Mouse (Mus musculus) embryonic facial prominence, embryonic 10.5 days (tissue): ENCODE results near the gene Mtg2. TPM values are rescaled to one million over a fixed set of nuclear protein-coding genes. Genes with fewer than 3 reads are reported as not detected.

ENCODE experiments used
- DNase-seq: peaks from one replicate; pipeline ENCODE4 v3.0.0-alpha.2; 2017; ENCODE audit warnings: low spot score
- H3K27ac ChIP-seq: fragments of 300-500 bp; sonication (generic); replicated peaks from 2 replicates; pipeline ENCODE4 v1.5.1; 2016; ENCODE audit warnings: mild to moderate bottlenecking
- H3K27me3 ChIP-seq: fragments of 300-500 bp; sonication (generic); replicated peaks from 2 replicates; pipeline ENCODE4 v1.6.1; 2016; ENCODE audit warnings: low read depth, mild to moderate bottlenecking; ENCODE audit not compliant: poor library complexity, severe bottlenecking
- H3K36me3 ChIP-seq: fragments of 300-500 bp; sonication (generic); replicated peaks from 2 replicates; pipeline ENCODE4 v1.6.1; 2016; ENCODE audit warnings: mild to moderate bottlenecking, moderate library complexity
- H3K4me1 ChIP-seq: fragments of 300-500 bp; sonication (generic); 2 replicates; pipeline ENCODE4 v1.6.1; 2016
- H3K4me3 ChIP-seq: fragments of 300-500 bp; sonication (generic); 2 replicates; pipeline ENCODE4 v1.5.1; 2016; ENCODE audit warnings: mild to moderate bottlenecking, moderate library complexity
- H3K9me3 ChIP-seq: fragments of 300-500 bp; sonication (generic); 2 replicates; pipeline ENCODE4 v1.6.1; 2016; ENCODE audit warnings: mild to moderate bottlenecking
- whole genome bisulfite sequencing: fragments of 180-500 bp; shearing (Covaris S2); methylation state at CpG from one replicate; pipeline ENCODE4 v1.1.7; 2016; 5-methylcytosine and 5-hydroxymethylcytosine counted together
- polyA plus RNA-seq: library from polyadenylated mRNA; unstranded; fragments of >200 nt; fragmentation: Nextera tagmentation; extraction: Ambion mirVana; gene quantifications from 2 replicates; pipeline ENCODE4 v1.2.1, GENCODE M21; 2016

Mtg2 gene
- 31.3 and 33.0 TPM in 2 replicates for polyA plus RNA-seq

- H3K27ac ChIP-seq: peak within 1 kb of the TSS; percentile 88
- peak; percentile 95 for DNase-seq
- 6% methylated on average over 58 of the region's 58 CpGs for WGBS
These were observed at the start of gene Mtg2 for GRCm38 (mm10) chr2:180070481-180071453. Gene Mtg2, plus strand, starts transcription at chr2:180070588.

GRCm38 (mm10) chr2:180020919-180021318 is 49.5 kb upstream of the Mtg2 start:
- no peak overlapping the region for H3K4me3 ChIP-seq
- H3K27me3 ChIP-seq: peaks cover 43% of the 10 kb centered on the region
- no peaks in the 10 kb centered on the region for H3K36me3 ChIP-seq
- 84% methylated on average over 8 of the region's 8 CpGs for WGBS
- no peaks in the 10 kb centered on the region for H3K9me3 ChIP-seq
- DNase-seq: no peak
- no peak overlapping the region for H3K27ac ChIP-seq
- H3K4me1 ChIP-seq: peaks cover 22% of the 10 kb centered on the region

More at GRCm38 (mm10) chr2:180070481-180071453, at the start of gene Mtg2:
- no peaks in the 10 kb centered on the region; the same call in 1 of the 2 replicates for H3K9me3 ChIP-seq
- H3K36me3 ChIP-seq: peaks cover 45% of the 10 kb centered on the region
- no peaks in the 10 kb centered on the region for H3K27me3 ChIP-seq
- peak within 1 kb of the TSS; percentile 85 for H3K4me3 ChIP-seq
- H3K4me1 ChIP-seq: peaks cover 14% of the 10 kb centered on the region

- Histone ChIP-seq H3K9me3 (no peaks in the 10 kb centered on the region), H3K36me3 (peaks cover 15% of the 10 kb centered on the region), H3K27ac (no peak overlapping the region), H3K4me1 (peaks cover 30% of the 10 kb centered on the region), H3K4me3 (no peak overlapping the region), H3K27me3 (peaks cover 43% of the 10 kb centered on the region)
- DNase-seq: no peak
- WGBS: 60% methylated on average over 6 of the region's 6 CpGs
These were observed 47.6 kb upstream of the Mtg2 start for GRCm38 (mm10) chr2:180022751-180023150.

GRCm38 (mm10) chr2:180024401-180025098 is 45.8 kb upstream of the Mtg2 start, which contains the start of gene Lsm14b:
Gene Lsm14b, plus strand, starts transcription at chr2:180024987.
- H3K4me1 ChIP-seq: peaks cover 46% of the 10 kb centered on the region
- H3K4me3 ChIP-seq: peak within 1 kb of the TSS; percentile 100
- DNase-seq: peak; percentile 100
- H3K9me3 ChIP-seq: no peaks in the 10 kb centered on the region
- under 1% methylated on average over 80 of the region's 80 CpGs for WGBS
- peaks cover 33% of the 10 kb centered on the region for H3K36me3 ChIP-seq
- H3K27me3 ChIP-seq: peaks cover 31% of the 10 kb centered on the region
- peak within 1 kb of the TSS; percentile 97 for H3K27ac ChIP-seq

GRCm38 (mm10) chr2:180025135-180025860 is 45.1 kb upstream of the Mtg2 start:
- Histone ChIP-seq H3K4me1 (peaks cover 46% of the 10 kb centered on the region), H3K27me3 (peaks cover 31% of the 10 kb centered on the region), H3K4me3 (peak overlapping the region; percentile 100), H3K9me3 (no peaks in the 10 kb centered on the region), H3K27ac (peak overlapping the region; percentile 97), H3K36me3 (peaks cover 41% of the 10 kb centered on the region)
- under 1% methylated on average over 84 of the region's 84 CpGs for WGBS
- peak; percentile 54 for DNase-seq

GRCm38 (mm10) chr2:180025861-180026200 is 44.6 kb upstream of the Mtg2 start:
- peaks cover 46% of the 10 kb centered on the region for H3K4me1 ChIP-seq
- H3K4me3 ChIP-seq: peak overlapping the region; percentile 100
- peaks cover 28% of the 10 kb centered on the region for H3K27me3 ChIP-seq
- peaks cover 46% of the 10 kb centered on the region for H3K36me3 ChIP-seq
- 9% methylated on average over 6 of the region's 6 CpGs for WGBS
- DNase-seq: no peak
- no peaks in the 10 kb centered on the region for H3K9me3 ChIP-seq
- H3K27ac ChIP-seq: peak overlapping the region; percentile 97

GRCm38 (mm10) chr2:180027768-180028167 is 42.6 kb upstream of the Mtg2 start:
- Histone ChIP-seq H3K4me1 (peaks cover 46% of the 10 kb centered on the region), H3K9me3 (no peaks in the 10 kb centered on the region), H3K27me3 (peaks cover 10% of the 10 kb centered on the region), H3K36me3 (peaks cover 66% of the 10 kb centered on the region), H3K4me3 (peak overlapping the region; percentile 100), H3K27ac (no peak overlapping the region)
- DNase-seq: no peak
- 86% methylated on average over 9 of the region's 9 CpGs for WGBS

- H3K27me3 ChIP-seq: no peaks in the 10 kb centered on the region
- H3K36me3 ChIP-seq: peaks cover 100% of the 10 kb centered on the region
- H3K4me3 ChIP-seq: no peak overlapping the region
- peaks cover 44% of the 10 kb centered on the region for H3K4me1 ChIP-seq
- DNase-seq: no peak
- no peak overlapping the region for H3K27ac ChIP-seq
- H3K9me3 ChIP-seq: no peaks in the 10 kb centered on the region
- WGBS: 94% methylated on average over 6 of the region's 6 CpGs
These were observed 39.1 kb upstream of the Mtg2 start for GRCm38 (mm10) chr2:180031270-180031669.

GRCm38 (mm10) chr2:180032925-180033324 is 37.5 kb upstream of the Mtg2 start:
- peaks cover 28% of the 10 kb centered on the region for H3K4me1 ChIP-seq
- no peak overlapping the region for H3K4me3 ChIP-seq
- 90% methylated on average over 3 of the region's 3 CpGs for WGBS
- no peak for DNase-seq
- no peaks in the 10 kb centered on the region for H3K9me3 ChIP-seq
- H3K36me3 ChIP-seq: peaks cover 100% of the 10 kb centered on the region
- no peaks in the 10 kb centered on the region for H3K27me3 ChIP-seq
- no peak overlapping the region for H3K27ac ChIP-seq

- H3K27ac ChIP-seq: no peak overlapping the region
- H3K4me1 ChIP-seq: peaks cover 17% of the 10 kb centered on the region
- H3K4me3 ChIP-seq: 0 out of 2 replicates have a peak overlapping the region, but pooled peaks have one; percentile 8
- WGBS: 53% methylated on average over 3 of the region's 3 CpGs
- no peak for DNase-seq
- H3K36me3 ChIP-seq: peaks cover 100% of the 10 kb centered on the region
- no peaks in the 10 kb centered on the region for H3K9me3 ChIP-seq
- no peaks in the 10 kb centered on the region for H3K27me3 ChIP-seq
These were observed 36.4 kb upstream of the Mtg2 start for GRCm38 (mm10) chr2:180033956-180034355.

GRCm38 (mm10) chr2:180034753-180035152 is 35.6 kb upstream of the Mtg2 start:
- 65% methylated on average over 5 of the region's 5 CpGs for WGBS
- H3K27me3 ChIP-seq: no peaks in the 10 kb centered on the region
- no peak overlapping the region for H3K4me3 ChIP-seq
- H3K9me3 ChIP-seq: no peaks in the 10 kb centered on the region
- no peak overlapping the region for H3K27ac ChIP-seq
- DNase-seq: no peak
- peaks cover 16% of the 10 kb centered on the region for H3K4me1 ChIP-seq
- H3K36me3 ChIP-seq: peaks cover 100% of the 10 kb centered on the region

GRCm38 (mm10) chr2:180040406-180040805 is 30.0 kb upstream of the Mtg2 start:
- Histone ChIP-seq H3K27ac (no peak overlapping the region; the same call in 1 of the 2 replicates), H3K27me3 (0 out of 2 replicates have a peak, but pooled peaks cover 8% of the 10 kb centered on the region), H3K36me3 (peaks cover 52% of the 10 kb centered on the region), H3K4me3 (peak overlapping the region; percentile 91), H3K9me3 (no peaks in the 10 kb centered on the region), H3K4me1 (peaks cover 39% of the 10 kb centered on the region)
- no peak for DNase-seq
- WGBS: 65% methylated on average over 6 of the region's 6 CpGs
